Mouse (Mus musculus): ENCODE results near the gene Nek6.

DNA sequence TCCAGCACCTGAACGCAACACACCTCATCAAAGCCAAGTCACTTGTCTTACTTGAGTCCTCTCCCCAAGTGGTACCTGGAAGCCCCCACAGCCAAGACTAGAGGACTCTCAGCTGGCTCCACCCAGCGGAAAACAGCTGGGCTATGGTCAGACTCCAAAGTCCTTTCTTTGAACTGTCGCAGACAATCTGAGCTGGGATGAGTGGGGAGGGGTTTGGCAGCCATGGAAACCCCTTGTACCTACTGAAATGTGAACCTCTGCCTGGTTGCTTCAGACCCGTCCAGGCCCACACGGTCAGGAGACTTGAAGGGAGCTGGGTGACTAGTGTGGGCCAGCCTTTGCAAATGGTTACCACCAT lies 73.9 kb downstream of the Nek6 start:
- no peak for TF ChIP-seq CTCF (IDR thresholded peaks at IDR 0.05; ENCODE audit: low read depth)
- no peak for TF ChIP-seq EP300 (IDR thresholded peaks at IDR 0.05; ENCODE audit: low read depth)

Measured in liver, embryonic 14.5 days (tissue).